Mouse (Mus musculus) adrenal gland, postnatal 4 days (tissue): Measurements from ENCODE around the gene Nrxn3. TPM values are rescaled to one million over a fixed set of nuclear protein-coding genes. Genes with fewer than 3 reads are reported as not detected.

ENCODE experiments used
- DNase-seq, 2 experiments: peaks; one replicate each; pipeline ENCODE4 v3.0.0; 2021 to 2022; ENCODE audit warnings: low spot score in 2 of 2, mixed read lengths in 2 of 2
- total RNA-seq, 2 experiments: library from RNA; stranded (reverse); gene quantifications; 2 replicates each; pipeline ENCODE4 v1.2.3; 2021

Nrxn3 gene
- total RNA-seq, 2 experiments from 2014 or later = 1.2 to 2.5 TPM

GRCm38 (mm10) chr12:88924896-88925295 lies 202.2 kb downstream of the Nrxn3 start:
- no peak for DNase-seq

GRCm38 (mm10) chr12:88926306-88926705 lies 203.6 kb downstream of the Nrxn3 start:
- no peak for DNase-seq

GRCm38 (mm10) chr12:88931713-88932112 lies 209.0 kb downstream of the Nrxn3 start:
- DNase-seq = no peak

- no peak for DNase-seq
These were observed 217.0 kb downstream of the Nrxn3 start for GRCm38 (mm10) chr12:88939679-88940078.

- DNase-seq = no peak
These were observed 222.3 kb downstream of the Nrxn3 start for GRCm38 (mm10) chr12:88944967-88945366.

- no peak for DNase-seq
These were observed 227.2 kb downstream of the Nrxn3 start for GRCm38 (mm10) chr12:88949870-88950269.

GRCm38 (mm10) chr12:88952937-88953600 lies 230.4 kb downstream of the Nrxn3 start:
- no peak for DNase-seq

GRCm38 (mm10) chr12:88953801-88954200 lies 231.1 kb downstream of the Nrxn3 start:
- no peak for DNase-seq

- no peak for DNase-seq
These were observed 234.8 kb downstream of the Nrxn3 start for GRCm38 (mm10) chr12:88957431-88957830.

GRCm38 (mm10) chr12:88960817-88961216 lies 238.1 kb downstream of the Nrxn3 start:
- no peak for DNase-seq

GRCm38 (mm10) chr12:88966329-88966728 lies 243.7 kb downstream of the Nrxn3 start:
- DNase-seq = no peak

- DNase-seq = no peak
These were observed 253.9 kb downstream of the Nrxn3 start for GRCm38 (mm10) chr12:88976621-88977020.

GRCm38 (mm10) chr12:88983688-88984330 lies 261.1 kb downstream of the Nrxn3 start:
- DNase-seq = no peak

- DNase-seq = no peak
These were observed 261.7 kb downstream of the Nrxn3 start for GRCm38 (mm10) chr12:88984375-88984774.

- DNase-seq = no peak
These were observed 262.1 kb downstream of the Nrxn3 start for GRCm38 (mm10) chr12:88984804-88985203.

GRCm38 (mm10) chr12:88987046-88987445 lies 264.4 kb downstream of the Nrxn3 start:
- no peak for DNase-seq

GRCm38 (mm10) chr12:88990753-88991152 lies 268.1 kb downstream of the Nrxn3 start:
- DNase-seq = no peak

GRCm38 (mm10) chr12:88992141-88992540 lies 269.5 kb downstream of the Nrxn3 start:
- DNase-seq = no peak

- DNase-seq = no peak
These were observed 271.1 kb downstream of the Nrxn3 start for GRCm38 (mm10) chr12:88993788-88994187.

- no peak for DNase-seq
These were observed 293.8 kb downstream of the Nrxn3 start for GRCm38 (mm10) chr12:89016436-89016835.

GRCm38 (mm10) chr12:89025180-89025579 lies 302.5 kb downstream of the Nrxn3 start:
- no peak for DNase-seq

GRCm38 (mm10) chr12:89035984-89036618 lies 313.4 kb downstream of the Nrxn3 start:
- DNase-seq = no peak
